Mouse (Mus musculus) stomach, embryonic 16.5 days (tissue): Measurements from ENCODE around the gene Kif23. TPM values are rescaled to one million over a fixed set of nuclear protein-coding genes. Genes with fewer than 3 reads are reported as not detected.

Experiments
- ATAC-seq: fragments of 200-750 bp; cut with Nextera tagmentation; 2 replicates; pipeline ENCODE4 v1.8.0; 2017; ENCODE audit warnings: moderate number of reproducible peaks, moderate TSS enrichment; ENCODE audit not compliant: insufficient read depth, low FRiP score
- H3K27ac ChIP-seq: fragments of 300-500 bp; sonication (generic); 2 replicates; pipeline ENCODE4 v1.5.1; 2014; ENCODE audit warnings: low read length
- H3K27me3 ChIP-seq: fragments of 300-500 bp; sonication (generic); 2 replicates; pipeline ENCODE4 v1.6.1; 2014; ENCODE audit warnings: low read length, control low read depth, mixed read lengths; ENCODE audit not compliant: control insufficient read depth, insufficient read depth
- H3K36me3 ChIP-seq: fragments of 300-500 bp; sonication (generic); 2 replicates; pipeline ENCODE4 v1.6.1; 2014; ENCODE audit warnings: low read length; ENCODE audit not compliant: control insufficient read depth, insufficient read depth
- H3K4me1 ChIP-seq: fragments of 300-500 bp; sonication (generic); 2 replicates; pipeline ENCODE4 v1.6.1; 2014; ENCODE audit warnings: low read length, control low read depth, mixed read lengths; ENCODE audit not compliant: control insufficient read depth, insufficient read depth
- H3K4me2 ChIP-seq: fragments of 300-500 bp; sonication (generic); 2 replicates; pipeline ENCODE4 v1.6.1; 2014; ENCODE audit warnings: low read depth, low read length, mixed read lengths
- H3K4me3 ChIP-seq: fragments of 300-500 bp; sonication (generic); replicated peaks from 2 replicates; pipeline ENCODE4 v1.5.1; 2014; ENCODE audit warnings: mild to moderate bottlenecking, low read length
- H3K9ac ChIP-seq: fragments of 300-500 bp; sonication (generic); 2 replicates; pipeline ENCODE4 v1.6.1; 2014; ENCODE audit warnings: low read length
- H3K9me3 ChIP-seq: fragments of 300-500 bp; sonication (generic); replicated peaks from 2 replicates; pipeline ENCODE4 v1.6.1; 2016; ENCODE audit warnings: low read length, control low read depth; ENCODE audit not compliant: control insufficient read depth
- WGBS: fragments of 180-500 bp; shearing (Covaris S2); extraction: QIAGEN DNeasy Blood & Tissue Kit; methylation state at CpG from one replicate; pipeline ENCODE4 v1.1.7; 2014; 5-methylcytosine and 5-hydroxymethylcytosine counted together
- polyA plus RNA-seq: library from polyadenylated mRNA; unstranded; fragments of >200 nt; fragmentation: Nextera tagmentation; extraction: Ambion mirVana; gene quantifications from 2 replicates; pipeline ENCODE4 v1.2.1, GENCODE M21; 2015

Gene Kif23
- polyA plus RNA-seq, 1 experiment from 2014 or later, result 102 TPM

DNA sequence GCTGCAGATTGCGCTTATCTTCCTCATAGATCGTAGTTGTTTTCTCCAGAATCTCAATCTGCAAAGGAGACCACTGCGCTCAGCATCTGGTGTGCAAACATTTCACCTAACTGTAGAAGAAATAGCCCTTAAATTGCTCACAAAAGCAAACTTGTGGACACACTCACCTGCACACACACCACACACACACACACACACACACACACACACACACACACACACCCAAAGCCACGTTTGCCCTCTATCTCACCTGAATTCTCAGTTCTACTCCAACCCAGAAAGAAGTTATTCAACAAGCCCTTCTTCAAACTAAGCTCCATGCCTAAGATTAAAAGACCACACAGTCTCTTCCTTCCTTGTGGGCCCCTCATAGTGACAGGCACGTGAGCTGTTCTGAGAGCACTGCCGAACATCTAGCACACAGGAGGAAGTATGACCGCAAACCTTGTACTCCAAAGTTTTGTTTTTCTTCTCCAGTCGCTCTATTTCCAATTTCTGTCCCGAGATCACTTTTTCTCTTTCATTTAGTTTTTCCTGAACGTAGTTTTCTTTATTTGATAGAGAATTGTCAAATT lies 21.4 kb downstream of the Kif23 start:
- Histone ChIP-seq H3K9me3 (no peaks in the 10 kb centered on the region), H3K4me2 (no peak overlapping the region), H3K4me1 (no peaks in the 10 kb centered on the region), H3K36me3 (peaks cover 25% of the 10 kb centered on the region), H3K9ac (no peak overlapping the region), H3K27ac (no peak overlapping the region), H3K4me3 (no peak overlapping the region), H3K27me3 (no peaks in the 10 kb centered on the region)
- 86% methylated on average over 10 of the region's 10 CpGs for WGBS
- ATAC-seq, result no peak

DNA sequence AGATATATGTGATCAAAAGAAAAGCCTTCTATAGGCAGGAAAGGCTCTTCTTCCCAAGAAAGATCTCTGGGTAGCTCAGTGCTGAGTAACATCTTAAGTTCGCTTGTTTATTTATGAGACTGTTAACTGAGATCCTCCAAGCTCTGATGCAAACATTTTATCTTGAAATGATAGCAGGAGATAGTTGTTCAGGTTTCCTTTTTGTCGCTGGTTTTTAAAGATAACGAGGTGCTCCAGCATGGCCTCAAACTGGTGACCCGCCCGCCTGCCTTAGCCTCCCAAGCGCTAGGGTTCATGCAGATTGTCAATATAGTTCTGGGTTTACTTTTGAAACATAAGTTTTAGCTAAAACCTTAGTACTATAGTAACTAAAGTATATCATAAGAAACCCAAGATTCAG lies 26.2 kb downstream of the Kif23 start:
- no peak overlapping the region for H3K4me3 ChIP-seq
- H3K4me1 ChIP-seq, result no peaks in the 10 kb centered on the region
- no peak overlapping the region for H3K9ac ChIP-seq
- H3K27me3 ChIP-seq, result no peaks in the 10 kb centered on the region
- peaks cover 18% of the 10 kb centered on the region for H3K36me3 ChIP-seq
- no peaks in the 10 kb centered on the region for H3K9me3 ChIP-seq
- 85% methylated on average over 6 of the region's 6 CpGs for WGBS
- ATAC-seq, result no peak
- H3K4me2 ChIP-seq, result no peak overlapping the region
- H3K27ac ChIP-seq, result no peak overlapping the region

DNA sequence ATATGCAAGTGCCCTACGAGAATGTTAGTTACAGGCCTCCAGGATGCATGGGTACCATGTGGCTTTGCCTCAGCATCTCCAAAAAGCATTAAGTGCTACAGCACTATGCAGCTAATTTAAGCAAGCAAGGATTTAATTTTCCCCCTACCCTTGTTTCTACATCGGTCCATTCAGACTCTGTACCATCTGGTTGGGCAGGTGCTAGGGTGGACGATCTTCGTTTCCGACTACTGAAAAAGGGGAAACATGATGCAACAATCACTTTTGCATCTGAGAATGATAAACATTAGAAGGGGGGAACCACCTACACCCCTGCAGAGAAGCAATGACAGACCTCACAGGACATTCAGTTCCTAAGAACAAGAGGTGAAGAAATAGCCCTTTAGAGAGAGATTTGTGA lies 27.1 kb downstream of the Kif23 start:
- no peaks in the 10 kb centered on the region for H3K9me3 ChIP-seq
- no peaks in the 10 kb centered on the region for H3K4me1 ChIP-seq
- no peak for ATAC-seq
- no peak overlapping the region for H3K4me2 ChIP-seq
- H3K27ac ChIP-seq, result no peak overlapping the region
- H3K4me3 ChIP-seq, result no peak overlapping the region
- peaks cover 18% of the 10 kb centered on the region for H3K36me3 ChIP-seq
- H3K27me3 ChIP-seq, result no peaks in the 10 kb centered on the region
- no peak overlapping the region for H3K9ac ChIP-seq
- 93% methylated on average over 5 of the region's 5 CpGs for WGBS

DNA sequence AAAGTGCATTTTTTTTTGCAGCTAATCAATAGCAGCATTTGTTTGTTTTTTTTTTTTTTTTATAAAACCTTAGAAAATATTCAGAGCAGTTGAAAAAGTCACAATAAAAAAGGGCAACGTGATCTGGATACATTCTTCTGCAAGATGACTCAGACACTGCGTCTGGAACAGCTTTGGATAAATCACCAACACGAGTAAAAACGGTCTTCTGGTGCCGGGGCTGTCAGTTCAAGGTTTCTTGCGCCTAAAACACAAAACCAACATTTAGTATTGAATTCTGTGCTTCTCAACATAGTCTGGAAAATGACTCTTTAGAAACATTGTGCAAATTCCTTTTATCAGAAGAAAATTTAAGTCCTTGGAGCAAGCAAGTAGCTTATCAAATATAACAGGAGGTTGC lies 29.1 kb downstream of the Kif23 start:
- H3K4me3 ChIP-seq, result no peak overlapping the region
- no peaks in the 10 kb centered on the region for H3K27me3 ChIP-seq
- peaks cover 24% of the 10 kb centered on the region for H3K36me3 ChIP-seq
- WGBS, result 88% methylated on average over 6 of the region's 6 CpGs
- no peaks in the 10 kb centered on the region for H3K9me3 ChIP-seq
- H3K4me1 ChIP-seq, result peaks cover 6% of the 10 kb centered on the region; the same call in 1 of the 2 replicates
- ATAC-seq, result no peak
- H3K4me2 ChIP-seq, result no peak overlapping the region
- no peak overlapping the region for H3K9ac ChIP-seq
- H3K27ac ChIP-seq, result no peak overlapping the region

DNA sequence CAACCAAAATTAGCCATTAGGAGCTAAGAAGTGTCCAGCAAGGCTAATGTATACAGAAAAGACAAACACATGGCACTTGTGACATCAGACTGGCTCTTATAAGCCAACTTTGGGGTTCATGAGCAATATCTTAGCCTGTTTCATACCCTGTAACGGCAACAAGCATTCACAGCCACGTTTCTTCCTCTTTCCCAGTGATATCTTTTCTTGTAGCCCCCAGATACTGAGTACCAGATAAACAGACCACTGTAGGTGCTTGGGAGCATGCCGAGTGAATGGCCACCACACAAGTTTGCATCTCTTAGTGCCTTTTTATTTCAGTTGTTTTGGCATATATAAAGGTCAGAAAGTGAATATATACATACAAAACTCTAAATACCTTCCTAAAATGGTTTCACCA lies 29.6 kb downstream of the Kif23 start:
- H3K36me3 ChIP-seq, result peaks cover 27% of the 10 kb centered on the region

DNA sequence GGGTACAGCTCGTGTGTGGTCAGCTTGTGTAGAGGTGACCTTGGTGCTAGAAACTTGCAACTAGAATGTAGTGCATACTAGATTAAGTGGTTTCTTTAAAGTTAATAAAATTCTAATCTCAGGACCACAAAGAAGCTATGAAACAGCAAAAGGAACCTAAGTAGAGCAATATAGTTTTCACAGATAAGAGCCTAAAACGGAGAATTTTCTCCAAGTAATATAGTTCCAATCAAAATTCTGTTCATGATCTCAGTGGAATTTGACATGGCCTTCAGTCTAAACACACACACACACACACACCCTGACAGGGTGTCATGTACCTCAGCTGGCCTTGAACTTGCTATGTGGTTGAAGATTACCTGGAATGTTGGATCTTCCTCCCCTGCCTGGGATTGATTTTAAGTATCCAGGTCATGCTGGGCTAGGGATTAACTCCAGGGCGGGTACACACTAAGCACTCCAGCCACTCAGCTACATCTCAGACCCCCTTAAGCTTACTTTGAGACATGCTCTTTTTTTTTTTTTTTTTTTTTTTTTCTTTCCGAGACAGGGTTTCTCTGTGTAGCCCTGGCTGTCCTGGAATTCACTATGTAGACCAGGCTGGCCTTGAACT lies 31.1 kb downstream of the Kif23 start:
- ATAC-seq, result no peak
- WGBS, result 36% methylated on average over 4 of the region's 4 CpGs
- Histone ChIP-seq H3K9me3 (no peaks in the 10 kb centered on the region), H3K4me1 (peaks cover 8% of the 10 kb centered on the region; the same call in 1 of the 2 replicates), H3K27ac (peak overlapping the region; percentile 99), H3K4me2 (peak overlapping the region; percentile 88), H3K36me3 (peaks cover 24% of the 10 kb centered on the region), H3K9ac (peak overlapping the region; percentile 81; the same call in 1 of the 2 replicates), H3K27me3 (no peaks in the 10 kb centered on the region), H3K4me3 (peak overlapping the region; percentile 95)

More for the DNA sequence above, 29.6 kb downstream of the Kif23 start:
- H3K4me3 ChIP-seq, result no peak overlapping the region
- H3K27ac ChIP-seq, result no peak overlapping the region
- no peaks in the 10 kb centered on the region for H3K27me3 ChIP-seq
- no peak for ATAC-seq
- H3K4me2 ChIP-seq, result no peak overlapping the region
- H3K9me3 ChIP-seq, result no peaks in the 10 kb centered on the region
- H3K4me1 ChIP-seq, result peaks cover 8% of the 10 kb centered on the region; the same call in 1 of the 2 replicates
- H3K9ac ChIP-seq, result no peak overlapping the region
- WGBS, result 87% methylated on average over 3 of the region's 3 CpGs

GRCm38 (mm10) chr9:61914917-61915300 lies 31.7 kb downstream of the Kif23 start:
- Histone ChIP-seq H3K27me3 (no peaks in the 10 kb centered on the region), H3K36me3 (peaks cover 23% of the 10 kb centered on the region), H3K9me3 (no peaks in the 10 kb centered on the region), H3K4me2 (peak overlapping the region; percentile 88), H3K4me1 (peaks cover 8% of the 10 kb centered on the region; the same call in 1 of the 2 replicates), H3K27ac (peak overlapping the region; percentile 99), H3K4me3 (peak overlapping the region; percentile 95), H3K9ac (peak overlapping the region; percentile 81)
- WGBS, result 2% methylated on average over 13 of the region's 13 CpGs
- ATAC-seq, result no peak

GRCm38 (mm10) chr9:61914203-61914916 lies 32.2 kb downstream of the Kif23 start, which contains the start of gene Rplp1:
Gene Rplp1, minus strand, starts transcription at chr9:61914542.
- H3K36me3 ChIP-seq, result peaks cover 18% of the 10 kb centered on the region
- ATAC-seq, result peak; percentile 95
- under 1% methylated on average over 68 of the region's 70 CpGs for WGBS

More at GRCm38 (mm10) chr9:61914203-61914916, 32.2 kb downstream of the Kif23 start, which contains the start of gene Rplp1:
- Histone ChIP-seq H3K4me3 (peak within 1 kb of the TSS; percentile 95), H3K4me2 (peak within 1 kb of the TSS; percentile 88), H3K9ac (peak within 1 kb of the TSS; percentile 97), H3K27ac (peak within 1 kb of the TSS; percentile 99), H3K4me1 (peaks cover 8% of the 10 kb centered on the region; the same call in 1 of the 2 replicates), H3K27me3 (no peaks in the 10 kb centered on the region), H3K9me3 (no peaks in the 10 kb centered on the region)
